Mouse (Mus musculus) liver, adult 2 months (tissue): Measurements from ENCODE around the gene Gpc3. TPM values are rescaled to one million over a fixed set of nuclear protein-coding genes. Genes with fewer than 3 reads are reported as not detected.

Source experiments
- DNase-seq: peaks from one replicate; pipeline ENCODE4 v3.0.0-alpha.2; 2011; ENCODE audit warnings: low read depth, low spot score; ENCODE audit errors: extremely low read depth
- H3K27ac ChIP-seq: fragments of 200-500 bp; replicated peaks from 2 replicates; pipeline ENCODE4 v1.5.1; 2012; ENCODE audit warnings: low read depth, mild to moderate bottlenecking, control low read depth, inconsistent platforms, low read length; ENCODE audit not compliant: insufficient read depth
- H3K27me3 ChIP-seq: fragments of 200-500 bp; 2 replicates; pipeline ENCODE4 v1.6.1; 2012; ENCODE audit warnings: mild to moderate bottlenecking, moderate library complexity, low read length, inconsistent platforms; ENCODE audit not compliant: control insufficient read depth, insufficient read depth
- H3K36me3 ChIP-seq: fragments of 200-500 bp; 2 replicates; pipeline ENCODE4 v1.6.1; 2012; ENCODE audit warnings: low read length, inconsistent platforms; ENCODE audit not compliant: control insufficient read depth, insufficient read depth
- H3K4me1 ChIP-seq: fragments of 200-500 bp; 2 replicates; pipeline ENCODE4 v1.6.1; 2011; ENCODE audit warnings: low read length; ENCODE audit not compliant: control insufficient read depth, insufficient read depth
- H3K4me3 ChIP-seq: fragments of 200-500 bp; 2 replicates; pipeline ENCODE4 v1.5.1; 2011; ENCODE audit warnings: low read depth, mild to moderate bottlenecking, control low read depth, low read length, moderate library complexity; ENCODE audit not compliant: insufficient read depth
- H3K79me2 ChIP-seq: fragments of 200-500 bp; 2 replicates; pipeline ENCODE4 v1.6.1; 2012; ENCODE audit warnings: inconsistent platforms, mild to moderate bottlenecking, low read length, moderate library complexity; ENCODE audit not compliant: control insufficient read depth, insufficient read depth
- H3K9ac ChIP-seq: fragments of 200-500 bp; 2 replicates; pipeline ENCODE4 v1.6.1; 2012; ENCODE audit warnings: low read depth, mild to moderate bottlenecking, control low read depth, inconsistent platforms, low read length
- CTCF ChIP-seq: fragments of 200-500 bp; IDR thresholded peaks from 2 replicates; pipeline ENCODE4 v1.5.1; 2011; ENCODE audit warnings: low read depth, low read length, control low read depth
- POLR2A ChIP-seq: fragments of 200-500 bp; IDR thresholded peaks from 2 replicates; pipeline ENCODE4 v1.6.1; 2011; ENCODE audit warnings: low read length, control low read depth; ENCODE audit not compliant: insufficient read depth; ENCODE audit errors: extremely low read depth
- WGBS: fragments of 180-500 bp; shearing (Covaris S2); methylation state at CpG from one replicate; pipeline ENCODE4 v1.1.7; 2018; 5-methylcytosine and 5-hydroxymethylcytosine counted together
- polyA plus RNA-seq: library from polyadenylated mRNA; depleted of rRNA; stranded (reverse); fragments of >200 nt; gene quantifications from 2 replicates; pipeline ENCODE4 v1.2.3, GENCODE M21; 2012; rRNA removed
- total RNA-seq: library from RNA; depleted of rRNA; stranded (reverse); fragments of >200 nt; gene quantifications from 2 replicates; pipeline ENCODE4 v1.2.3, GENCODE M21; 2014; rRNA removed

The Gpc3 gene
- total RNA-seq: 0.65 and 0.81 TPM in 2 replicates
- 0.86 and 1.6 TPM in 2 replicates for polyA plus RNA-seq

GRCm38 (mm10) chrX:52613328-52614030 is at the start of gene Gpc3:
TSS of gene Gpc3 (minus strand) at chrX:52613950.
- no peak for DNase-seq
- Histone ChIP-seq H3K36me3 (no peaks in the 10 kb centered on the region), H3K79me2 (no peaks in the 10 kb centered on the region), H3K27me3 (peaks cover 3% of the 10 kb centered on the region; the same call in 1 of the 2 replicates), H3K27ac (no peak within 1 kb of the TSS), H3K4me3 (peak within 1 kb of the TSS; percentile 63), H3K9ac (no peak within 1 kb of the TSS), H3K4me1 (no peaks in the 10 kb centered on the region; the same call in 1 of the 2 replicates)
- WGBS: 3% methylated on average over 47 of the region's 48 CpGs
- no peak for TF ChIP-seq CTCF
- no peak for TF ChIP-seq POLR2A

- no peak overlapping the region for H3K9ac ChIP-seq
- 9% methylated on average over 10 of the region's 10 CpGs for WGBS
- no peaks in the 10 kb centered on the region for H3K79me2 ChIP-seq
- H3K4me1 ChIP-seq: no peaks in the 10 kb centered on the region
- TF ChIP-seq POLR2A (no peak), CTCF (peak; percentile 54)
- DNase-seq: peak; percentile 9
- H3K4me3 ChIP-seq: no peak overlapping the region
- no peaks in the 10 kb centered on the region for H3K36me3 ChIP-seq
- H3K27me3 ChIP-seq: no peaks in the 10 kb centered on the region
- H3K27ac ChIP-seq: no peak overlapping the region
Measured at GRCm38 (mm10) chrX:52651975-52652374, 38.2 kb upstream of the Gpc3 start.

GRCm38 (mm10) chrX:52651472-52651948 is 37.8 kb upstream of the Gpc3 start:
- Histone ChIP-seq H3K27ac (no peak overlapping the region), H3K4me1 (no peaks in the 10 kb centered on the region), H3K9ac (no peak overlapping the region), H3K4me3 (no peak overlapping the region), H3K27me3 (no peaks in the 10 kb centered on the region), H3K36me3 (no peaks in the 10 kb centered on the region), H3K79me2 (no peaks in the 10 kb centered on the region)
- TF ChIP-seq POLR2A (no peak), CTCF (no peak)
- DNase-seq: no peak
- WGBS: 6% methylated on average over 9 of the region's 9 CpGs

- Histone ChIP-seq H3K79me2 (no peaks in the 10 kb centered on the region), H3K4me3 (no peak overlapping the region), H3K4me1 (no peaks in the 10 kb centered on the region), H3K9ac (no peak overlapping the region), H3K36me3 (no peaks in the 10 kb centered on the region), H3K27ac (no peak overlapping the region), H3K27me3 (no peaks in the 10 kb centered on the region)
- 38% methylated on average over 19 of the region's 19 CpGs for WGBS
- TF ChIP-seq CTCF: no peak
- no peak for DNase-seq
Measured at GRCm38 (mm10) chrX:52648910-52649785, 35.4 kb upstream of the Gpc3 start.

- no peak overlapping the region for H3K27ac ChIP-seq
- 58% methylated on average over 7 of the region's 7 CpGs for WGBS
- no peaks in the 10 kb centered on the region for H3K79me2 ChIP-seq
- no peaks in the 10 kb centered on the region for H3K27me3 ChIP-seq
- TF ChIP-seq POLR2A: no peak
- TF ChIP-seq CTCF: no peak
- H3K4me1 ChIP-seq: no peaks in the 10 kb centered on the region
- no peak overlapping the region for H3K4me3 ChIP-seq
- no peak for DNase-seq
- H3K36me3 ChIP-seq: no peaks in the 10 kb centered on the region
- H3K9ac ChIP-seq: no peak overlapping the region
Measured at GRCm38 (mm10) chrX:52644393-52644792, 30.6 kb upstream of the Gpc3 start.

GRCm38 (mm10) chrX:52643350-52643749 is 29.6 kb upstream of the Gpc3 start:
- DNase-seq: no peak
- WGBS: 7% methylated on average over 2 of the region's 2 CpGs
- no peak for TF ChIP-seq POLR2A
- TF ChIP-seq CTCF: no peak
- no peaks in the 10 kb centered on the region for H3K4me1 ChIP-seq
- H3K36me3 ChIP-seq: no peaks in the 10 kb centered on the region
- H3K27ac ChIP-seq: no peak overlapping the region
- H3K9ac ChIP-seq: no peak overlapping the region
- no peaks in the 10 kb centered on the region for H3K27me3 ChIP-seq
- no peak overlapping the region for H3K4me3 ChIP-seq
- H3K79me2 ChIP-seq: no peaks in the 10 kb centered on the region
